Mouse (Mus musculus) Patski (cell line): ENCODE measurements around the gene Magi1. TPM values are rescaled to one million over a fixed set of nuclear protein-coding genes. Genes with fewer than 3 reads are reported as not detected.
A peak's percentile ranks its signal among the peaks of the same experiment; 100 is the strongest.

Experiments used
- ATAC-seq: fragments of 100-300 bp; one replicate; pipeline ENCODE4 v1.8.0; 2021
- CTCF ChIA-PET: fragments of 350-600 bp; sonication (Branson Sonifier 250); formaldehyde crosslinking; loops from one replicate; lab custom pipeline; 2022; ENCODE audit warnings: inconsistent platforms; lab: Charles Lee
- POLR2A ChIA-PET: fragments of 350-600 bp; sonication (Branson Sonifier 250); formaldehyde crosslinking; loops from one replicate; lab custom pipeline; 2022; ENCODE audit warnings: antibody characterized with exemption, inconsistent platforms; lab: Charles Lee
- DNase-seq: peaks from one replicate; pipeline ENCODE4 v3.0.0-alpha.2; 2011; ENCODE audit warnings: low read depth, low spot score
- H3K27me3 ChIP-seq: fragments of 371-371 bp; one replicate; pipeline ENCODE4 v1.5.1; 2021
- CTCF ChIP-seq: fragments of 100-300 bp; IDR thresholded peaks from one replicate; pipeline ENCODE4 v1.5.1; 2021
- in situ Hi-C: fragments of 300-500 bp; cut with MboI; formaldehyde crosslinking; loops from 3 replicates; pipeline ENCODE4 v1.11.1; 2018; ENCODE audit warnings: low pct_unique_long_range_greater_than_20kb, mixed read lengths
- polyA plus RNA-seq: library from polyadenylated mRNA; unstranded; gene quantifications from one replicate; pipeline ENCODE4 v1.2.3, GENCODE M21; 2021

The Magi1 gene
- polyA plus RNA-seq, 1 experiment from 2014 or later, result 24.3 TPM

GRCm38 (mm10) chr6:94101256-94101655 lies 182.5 kb downstream of the Magi1 start:
- TF ChIP-seq CTCF, result no peak
- ChIA-PET POLR2A (no interaction called here), CTCF (no interaction called here)
- ATAC-seq (peak; percentile 21), DNase-seq (peak; percentile 39)
- in situ Hi-C loops, result no loop called here
- no peaks in the 10 kb centered on the region for H3K27me3 ChIP-seq

DNA sequence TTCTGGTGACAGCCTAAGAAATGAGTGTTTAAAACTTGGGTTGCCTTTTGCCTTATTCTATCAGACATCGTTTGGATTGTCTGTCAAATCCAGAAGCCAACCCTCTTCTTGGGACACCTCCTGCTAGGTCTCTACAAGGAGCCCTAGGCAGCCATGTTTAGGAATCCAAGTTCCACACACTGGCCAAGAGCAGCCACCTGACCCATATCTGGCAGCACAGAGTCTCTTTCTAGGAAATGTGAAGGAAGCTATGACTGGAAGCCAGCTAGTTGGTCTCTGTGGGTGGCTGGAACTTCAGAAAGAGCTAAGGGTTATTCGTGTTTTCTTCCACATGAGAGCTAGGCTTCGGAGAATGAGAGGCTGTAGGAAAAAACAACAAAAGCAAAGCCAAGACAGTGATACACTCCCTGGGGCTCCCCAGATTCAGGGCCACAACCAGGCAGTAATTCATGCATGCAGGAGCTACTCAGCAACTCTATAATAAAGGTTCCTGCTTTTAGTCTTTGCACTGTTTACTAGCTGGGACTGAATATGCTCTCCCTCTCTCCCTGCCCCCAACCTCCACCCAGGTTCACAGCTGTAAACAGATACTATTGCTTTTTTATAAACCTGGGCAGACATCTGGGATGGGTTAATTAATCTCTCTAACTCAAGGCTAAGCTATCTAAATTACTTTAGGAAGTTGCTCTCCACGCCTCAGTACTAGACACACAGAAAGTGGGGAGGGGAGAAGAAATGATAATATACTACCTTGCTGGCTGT lies 188.6 kb downstream of the Magi1 start:
- ATAC-seq (peak; percentile 87), DNase-seq (peak; percentile 61)
- ChIA-PET CTCF (interaction anchor here (0.6 to 1.7 kb wide), 5 partner anchors 13 to 107 kb away, joined by 3 to 4 read pairs (median 3); no protein-coding TSS in a partner anchor), POLR2A (no interaction called here)
- no peaks in the 10 kb centered on the region for H3K27me3 ChIP-seq
- in situ Hi-C loops, result loop anchor here (5.0 kb wide), 1 partner anchor 182 kb away; no protein-coding TSS in a partner anchor
- TF ChIP-seq CTCF, result no peak

GRCm38 (mm10) chr6:94092969-94093597 lies 190.6 kb downstream of the Magi1 start:
- POLR2A ChIA-PET, result no interaction called here

DNA sequence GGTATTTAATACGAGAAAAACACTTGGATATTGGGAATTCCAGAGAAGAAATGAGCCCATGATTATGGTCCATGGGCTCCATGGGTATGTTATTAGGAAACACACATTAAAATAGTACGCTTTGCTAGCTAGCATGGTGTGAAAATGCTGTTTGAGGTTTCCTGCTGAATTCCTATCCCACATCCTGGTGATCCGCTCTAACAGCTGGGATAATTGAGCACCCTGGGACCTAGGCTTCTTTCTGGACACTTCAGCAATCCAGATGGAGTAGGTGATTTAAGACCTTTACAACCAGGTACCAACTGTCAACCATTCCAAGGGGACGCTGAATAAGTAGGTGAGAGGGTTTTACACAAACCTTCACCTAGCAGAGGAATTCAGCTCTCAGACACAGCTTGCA lies 191.2 kb downstream of the Magi1 start:
- no peak for TF ChIP-seq CTCF
- H3K27me3 ChIP-seq, result no peaks in the 10 kb centered on the region
- ChIA-PET CTCF (no interaction called here), POLR2A (no interaction called here)
- in situ Hi-C loops, result loop anchor here (5.0 kb wide), 1 partner anchor 185 kb away; no protein-coding TSS in a partner anchor
- DNase-seq (no peak), ATAC-seq (no peak)

More at GRCm38 (mm10) chr6:94092969-94093597, 190.6 kb downstream of the Magi1 start:
- in situ Hi-C loops, result loop anchor here (5.0 kb wide), 1 partner anchor 184 kb away; no protein-coding TSS in a partner anchor
- ATAC-seq, result no peak
- H3K27me3 ChIP-seq, result no peaks in the 10 kb centered on the region
- TF ChIP-seq CTCF, result no peak
- no peak for DNase-seq
- CTCF ChIA-PET, result no interaction called here

DNA sequence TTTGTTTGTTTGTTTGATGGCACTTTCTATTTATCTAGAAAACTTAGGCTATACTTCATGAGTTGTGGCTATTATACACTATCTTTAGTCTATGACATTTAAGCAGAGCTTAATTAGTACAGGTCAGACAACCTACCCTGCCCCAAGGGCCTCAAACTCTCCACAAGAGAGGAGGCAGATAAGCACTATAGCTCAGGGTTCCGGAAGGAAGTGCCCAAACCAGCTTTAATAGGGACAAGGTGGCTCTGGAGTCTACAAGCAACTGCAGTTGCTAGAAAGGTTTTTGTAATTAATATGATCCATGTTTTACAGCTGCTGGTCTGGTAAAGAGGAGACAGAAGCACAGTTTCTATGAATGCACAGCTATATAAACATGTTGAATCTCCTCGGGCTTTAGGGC lies 196.9 kb downstream of the Magi1 start:
- no peak for TF ChIP-seq CTCF
- H3K27me3 ChIP-seq, result no peaks in the 10 kb centered on the region
- in situ Hi-C loops, result loop anchor here (10.0 kb wide), 1 partner anchor 48 kb away; no protein-coding TSS in a partner anchor
- DNase-seq (no peak), ATAC-seq (no peak)
- ChIA-PET CTCF (interaction anchor here (4.1 kb wide), 1 partner anchor 53 kb away, joined by 17 read pairs; no protein-coding TSS in a partner anchor), POLR2A (interaction anchor here (0.8 kb wide), 1 partner anchor 178 kb away, joined by 4 read pairs; no protein-coding TSS in a partner anchor)

GRCm38 (mm10) chr6:94084752-94085151 lies 199.0 kb downstream of the Magi1 start:
- POLR2A ChIA-PET, result interaction anchor here (0.7 to 0.8 kb wide), 2 partner anchors 105 to 415 kb away, joined by 3 read pairs; partner anchors contain the start of gene Slc25a26
- CTCF ChIA-PET, result interaction anchor here (1.3 to 4.1 kb wide), 2 partner anchors 55 to 316 kb away, joined by 3 to 17 read pairs; no protein-coding TSS in a partner anchor

DNA sequence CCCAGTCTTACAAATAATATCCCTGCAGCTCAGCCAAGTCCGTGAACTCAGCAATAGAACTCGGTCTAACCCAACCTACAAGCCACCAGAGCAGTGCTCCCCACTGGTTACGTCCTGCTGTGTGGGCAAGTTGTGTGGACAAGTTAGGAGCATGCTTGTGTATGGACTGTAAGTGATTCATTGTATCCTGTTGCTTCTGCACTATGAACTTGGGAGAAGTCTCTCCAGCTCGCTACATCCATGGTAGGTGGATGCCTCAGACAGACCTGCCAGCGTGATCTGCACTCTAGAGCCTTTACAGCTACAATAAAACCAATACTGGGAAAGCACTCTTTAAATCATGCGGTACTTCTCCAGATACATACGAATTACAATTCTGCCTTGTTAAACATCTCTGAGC lies 200.3 kb downstream of the Magi1 start:
- POLR2A ChIA-PET, result no interaction called here
- TF ChIP-seq CTCF, result no peak
- CTCF ChIA-PET, result interaction anchor here (0.6 to 4.1 kb wide), 2 partner anchors 56 to 1356 kb away, joined by 3 to 17 read pairs; no protein-coding TSS in a partner anchor
- DNase-seq, result no peak
- no peak for ATAC-seq
- in situ Hi-C loops, result loop anchor here (5.0 to 10.0 kb wide), 2 partner anchors 51 to 319 kb away; no protein-coding TSS in a partner anchor
- H3K27me3 ChIP-seq, result no peaks in the 10 kb centered on the region

More at GRCm38 (mm10) chr6:94084752-94085151, 199.0 kb downstream of the Magi1 start:
- no peaks in the 10 kb centered on the region for H3K27me3 ChIP-seq
- in situ Hi-C loops, result loop anchor here (5.0 to 10.0 kb wide), 2 partner anchors 50 to 318 kb away; no protein-coding TSS in a partner anchor
- no peak for DNase-seq
- TF ChIP-seq CTCF, result no peak
- no peak for ATAC-seq

DNA sequence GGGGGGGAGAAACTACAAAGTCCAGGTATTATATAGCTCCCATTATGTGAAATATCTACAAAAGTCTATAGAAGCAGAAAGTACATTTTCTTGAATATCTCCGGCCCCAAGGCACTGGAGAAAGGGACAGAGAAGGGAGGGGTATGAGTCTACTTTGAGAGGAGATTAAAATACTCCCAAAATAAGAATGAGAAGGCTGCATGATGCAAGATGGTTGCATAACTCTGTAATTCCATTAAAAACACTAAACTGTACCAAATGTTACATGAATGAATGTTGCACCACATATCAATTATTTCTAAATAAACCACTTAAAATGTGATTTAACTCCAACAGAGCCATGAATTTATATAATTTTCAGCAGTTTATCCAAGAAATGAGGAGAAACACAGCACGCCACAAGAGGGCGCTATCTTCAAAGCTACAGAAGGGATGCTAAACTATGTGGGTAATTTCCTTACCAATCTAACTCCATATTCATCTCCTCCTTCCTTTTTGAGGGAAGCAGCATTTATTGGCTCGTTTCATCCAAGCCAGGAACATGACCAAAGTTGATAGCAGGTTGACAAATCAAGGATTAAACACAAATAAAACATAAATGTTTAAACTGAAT lies 202.7 kb downstream of the Magi1 start:
- in situ Hi-C loops, result loop anchor here (5.0 to 10.0 kb wide), 2 partner anchors 54 to 321 kb away; no protein-coding TSS in a partner anchor
- peak; percentile 20 for DNase-seq
- H3K27me3 ChIP-seq, result no peaks in the 10 kb centered on the region
- peak; percentile 83 for TF ChIP-seq CTCF
- ChIA-PET CTCF (interaction anchor here (1.1 to 1.5 kb wide), 3 partner anchors 10 to 384 kb away, joined by 4 to 6 read pairs (median 5); no protein-coding TSS in a partner anchor), POLR2A (interaction anchor here (0.6 kb wide), 1 partner anchor 146 kb away, joined by 3 read pairs; no protein-coding TSS in a partner anchor)
- no peak for ATAC-seq

DNA sequence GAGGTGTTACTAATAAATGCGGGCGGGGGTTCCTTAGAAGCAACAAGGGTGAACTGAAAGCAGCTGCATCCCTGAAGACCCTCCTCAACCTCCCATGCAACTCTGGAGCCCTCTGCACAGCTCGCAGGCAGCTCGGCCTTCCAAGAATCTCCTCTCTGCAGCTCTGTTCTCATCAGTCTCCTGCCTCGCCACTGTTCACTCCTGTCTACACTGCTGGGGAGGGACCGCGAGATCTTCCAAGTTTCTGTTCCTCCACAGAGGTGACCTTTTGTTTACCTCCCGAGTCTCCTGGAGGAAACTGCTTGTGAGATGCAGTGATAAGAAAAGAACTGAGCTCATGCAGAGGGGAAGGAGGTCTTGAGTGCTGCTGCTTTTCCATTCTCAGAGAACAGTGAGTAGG lies 204.8 kb downstream of the Magi1 start:
- ChIA-PET CTCF (interaction anchor here (1.8 kb wide), 1 partner anchor 61 kb away, joined by 5 read pairs; no protein-coding TSS in a partner anchor), POLR2A (no interaction called here)
- TF ChIP-seq CTCF, result no peak
- DNase-seq (no peak), ATAC-seq (no peak)
- in situ Hi-C loops, result loop anchor here (5.0 kb wide), 1 partner anchor 378 kb away; no protein-coding TSS in a partner anchor
- H3K27me3 ChIP-seq, result no peaks in the 10 kb centered on the region

GRCm38 (mm10) chr6:94077013-94077412 lies 206.7 kb downstream of the Magi1 start:
- CTCF ChIA-PET, result interaction anchor here (1.3 kb wide), 1 partner anchor 18 kb away, joined by 5 read pairs; no protein-coding TSS in a partner anchor

More at GRCm38 (mm10) chr6:94077013-94077412, 206.7 kb downstream of the Magi1 start:
- DNase-seq (no peak), ATAC-seq (no peak)
- POLR2A ChIA-PET, result no interaction called here
- H3K27me3 ChIP-seq, result no peaks in the 10 kb centered on the region
- in situ Hi-C loops, result loop anchor here (5.0 kb wide), 1 partner anchor 380 kb away; no protein-coding TSS in a partner anchor
- no peak for TF ChIP-seq CTCF
